Mouse (Mus musculus): Measurements from ENCODE around the gene Akr1c13. TPM values are rescaled to one million over a fixed set of nuclear protein-coding genes. Genes with fewer than 3 reads are reported as not detected.

Akr1c13 gene
- polyA plus RNA-seq, 2 experiments: 0.70 to 2.1 TPM

- ATAC-seq (ENCODE audit: low FRiP score, low read depth) (no peak), DNase-seq (ENCODE audit: low spot score) (no peak)
- TF ChIP-seq POLR2A (IDR thresholded peaks at IDR 0.05; ENCODE audit: borderline replicate concordance, extremely low read depth, insufficient read depth, insufficient read length): no peak
- Histone ChIP-seq H3K27me3 (ENCODE audit: control insufficient read depth, insufficient read depth, low read length) (no peaks in the 10 kb centered on the region), H3K4me2 (replicated peaks; ENCODE audit: low read depth, low read length, severe bottlenecking) (no peak overlapping the region), H3K9ac (ENCODE audit: low read depth, low read length, severe bottlenecking) (no peak overlapping the region), H3K27ac (replicated peaks; ENCODE audit: low read depth, low read length) (no peak overlapping the region), H3K4me3 (replicated peaks; ENCODE audit: low read length) (no peak overlapping the region), H3K4me1 (ENCODE audit: control insufficient read depth, insufficient read depth, low read length) (no peaks in the 10 kb centered on the region; the same call in 1 of the 2 replicates), H3K36me3 (ENCODE audit: control insufficient read depth, insufficient read depth, low read length) (no peaks in the 10 kb centered on the region), H3K9me3 (ENCODE audit: control insufficient read depth, low read length) (no peaks in the 10 kb centered on the region)
- WGBS: 55% methylated on average over 3 of the region's 3 CpGs
Measured at GRCm38 (mm10) chr13:4249347-4249746, 58.4 kb downstream of the Akr1c13 start.

Other genes starting within 250 kb of the Akr1c13 start
- not detected in 2 replicates for gene Ucn3, start 245.8 kb upstream of the Akr1c13 start, polyA plus RNA-seq (2012; rRNA removed)
- 0.14 TPM in 1 of 2 replicates, not detected in the other for gene Ucn3, start 245.8 kb upstream of the Akr1c13 start, polyA plus RNA-seq (2014; fragmentation: Nextera tagmentation; extraction: Ambion mirVana)
- 0.69 and 1.2 TPM in 2 replicates for gene Akr1c14, start 142.1 kb upstream of the Akr1c13 start, polyA plus RNA-seq (2012; rRNA removed)
- 1.2 and 1.3 TPM in 2 replicates for gene Akr1c14, start 142.1 kb upstream of the Akr1c13 start, polyA plus RNA-seq (2014; fragmentation: Nextera tagmentation; extraction: Ambion mirVana)
- gene Akr1c18, start 40.5 kb upstream of the Akr1c13 start, polyA plus RNA-seq (2012; rRNA removed): 0.05 and 0.10 TPM in 2 replicates
- gene Akr1c18, start 40.5 kb upstream of the Akr1c13 start, polyA plus RNA-seq (2014; fragmentation: Nextera tagmentation; extraction: Ambion mirVana): not detected in 2 replicates
- gene Akr1c19, start 37.5 kb downstream of the Akr1c13 start, polyA plus RNA-seq (2012; rRNA removed): 0.15 and 0.39 TPM in 2 replicates
- gene Akr1c19, start 37.5 kb downstream of the Akr1c13 start, polyA plus RNA-seq (2014; fragmentation: Nextera tagmentation; extraction: Ambion mirVana): 0.26 and 0.40 TPM in 2 replicates
- gene Akr1c12, start 88.3 kb downstream of the Akr1c13 start, polyA plus RNA-seq (2012; rRNA removed): 0.06 TPM in 1 of 2 replicates, not detected in the other
- gene Akr1c12, start 88.3 kb downstream of the Akr1c13 start, polyA plus RNA-seq (2014; fragmentation: Nextera tagmentation; extraction: Ambion mirVana): not detected in 2 replicates
- gene Akr1c6, start 243.2 kb downstream of the Akr1c13 start, polyA plus RNA-seq (2012; rRNA removed): not detected in 2 replicates
- not detected in 2 replicates for gene Akr1c6, start 243.2 kb downstream of the Akr1c13 start, polyA plus RNA-seq (2014; fragmentation: Nextera tagmentation; extraction: Ambion mirVana)

Measured in limb, embryonic 14.5 days (tissue).